Mouse (Mus musculus): Measurements from ENCODE around the gene Fzd1.

Fzd1 gene

DNA sequence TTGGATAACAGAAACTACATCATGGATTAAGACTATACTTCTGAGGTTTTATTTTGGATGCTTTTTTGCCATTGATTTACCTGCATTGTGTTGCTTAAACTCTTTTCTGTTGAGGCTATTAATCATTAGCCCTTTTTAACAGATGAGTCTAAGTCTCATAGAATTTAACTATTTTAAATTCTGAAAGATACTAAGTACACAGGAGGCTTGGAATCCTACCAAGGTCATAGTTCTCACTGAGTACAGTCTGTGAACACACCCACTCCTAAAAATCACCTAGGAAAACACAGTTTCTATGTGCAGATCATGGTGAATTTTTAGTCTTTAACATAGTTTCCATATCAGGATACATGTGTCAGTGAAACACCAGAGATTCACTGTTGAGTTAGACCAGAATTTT is 4.1 kb upstream of the Fzd1 start:
- H3K27me3 ChIP-seq (ENCODE audit: control insufficient read depth, insufficient read depth, low read length, poor library complexity, severe bottlenecking), result no peaks in the 10 kb centered on the region
- no peak for DNase-seq (ENCODE audit: low read depth, low spot score)
- H3K36me3 ChIP-seq (ENCODE audit: control insufficient read depth, insufficient read depth, low read length, poor library complexity, severe bottlenecking), result no peaks in the 10 kb centered on the region

DNA sequence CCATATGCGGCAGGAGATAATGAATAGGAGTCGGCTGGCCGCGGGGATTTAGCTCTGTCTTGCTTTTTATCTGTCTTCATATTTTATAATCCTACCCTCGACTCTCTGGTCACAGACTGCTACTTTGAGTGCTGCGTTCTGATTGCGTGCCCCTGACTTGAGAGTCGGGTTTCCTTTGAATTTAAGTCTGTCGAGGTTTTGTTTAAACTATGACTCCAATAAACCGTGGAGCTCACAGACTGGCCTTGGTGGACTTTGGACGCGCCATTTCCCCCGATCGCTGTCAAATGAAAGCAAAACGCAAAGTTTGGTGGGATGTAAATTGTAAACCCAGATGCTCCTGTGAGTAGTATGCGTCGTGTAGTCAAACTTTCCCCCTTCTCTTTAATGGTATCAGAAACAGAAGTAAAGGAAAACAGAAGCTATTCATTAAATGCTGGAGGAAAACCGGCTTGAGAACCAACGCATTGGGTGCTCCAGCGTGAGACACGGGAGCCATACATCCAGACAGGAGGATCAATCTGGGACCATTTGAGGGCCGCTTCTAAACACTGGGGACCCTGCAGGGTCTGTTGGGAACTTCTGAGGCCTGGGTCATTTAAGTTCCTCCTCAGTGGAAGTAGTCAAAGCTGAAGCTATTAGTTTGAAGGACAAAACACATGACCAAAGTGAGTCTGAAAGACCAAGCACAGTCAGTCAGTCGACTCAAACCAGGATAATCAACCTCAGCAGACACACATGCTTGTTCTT is 671 bp upstream of the Fzd1 start:
- H3K27me3 ChIP-seq (ENCODE audit: control insufficient read depth, insufficient read depth, low read length, poor library complexity, severe bottlenecking), result no peaks in the 10 kb centered on the region
- H3K36me3 ChIP-seq (ENCODE audit: control insufficient read depth, insufficient read depth, low read length, poor library complexity, severe bottlenecking), result no peaks in the 10 kb centered on the region
- no peak for DNase-seq (ENCODE audit: low read depth, low spot score)

DNA sequence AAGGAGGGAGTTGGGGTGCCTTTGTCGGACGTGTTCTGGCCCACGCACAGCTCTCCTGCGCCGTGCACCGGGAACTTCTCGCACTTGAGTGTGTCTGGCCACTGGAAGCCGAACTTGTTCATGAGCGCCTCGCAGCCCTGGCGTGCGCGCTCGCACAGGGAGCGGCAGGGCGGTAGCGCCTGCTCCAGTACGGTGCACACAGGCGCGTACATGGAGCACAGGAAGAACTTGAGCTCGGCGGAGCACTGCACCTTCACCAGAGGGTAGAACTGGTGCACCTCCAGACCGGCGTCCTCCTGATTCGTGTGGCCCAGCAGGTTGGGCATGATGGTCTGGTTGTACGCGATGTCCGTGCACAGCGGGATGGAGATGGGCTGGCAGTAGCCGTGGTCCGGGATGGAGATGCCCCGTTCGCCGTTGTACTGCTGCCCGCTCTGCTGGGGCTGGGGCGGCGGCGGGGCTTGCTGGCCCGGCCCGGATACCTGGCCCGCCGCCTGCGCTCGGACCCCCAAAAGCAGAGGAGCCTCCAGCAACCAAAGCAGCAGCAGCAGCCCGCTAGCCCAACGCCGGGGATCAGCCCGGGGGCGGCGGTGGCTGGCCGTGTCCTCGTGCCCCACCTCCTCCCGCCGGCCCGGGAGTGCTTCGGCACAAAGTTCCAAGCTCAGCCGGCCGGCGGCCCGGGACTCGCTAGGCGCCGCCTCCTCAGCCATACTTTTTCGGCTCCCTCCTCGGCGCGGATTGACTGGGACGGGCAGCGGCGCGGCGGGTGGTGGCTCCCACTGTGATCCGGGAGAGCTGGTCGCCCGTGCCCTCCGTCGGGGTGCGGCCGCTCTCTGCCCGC is 744 bp downstream of the Fzd1 start:
- no peak for DNase-seq (ENCODE audit: low read depth, low spot score)
- Histone ChIP-seq H3K27me3 (ENCODE audit: control insufficient read depth, insufficient read depth, low read length, poor library complexity, severe bottlenecking) (no peaks in the 10 kb centered on the region), H3K36me3 (ENCODE audit: control insufficient read depth, insufficient read depth, low read length, poor library complexity, severe bottlenecking) (no peaks in the 10 kb centered on the region)

DNA sequence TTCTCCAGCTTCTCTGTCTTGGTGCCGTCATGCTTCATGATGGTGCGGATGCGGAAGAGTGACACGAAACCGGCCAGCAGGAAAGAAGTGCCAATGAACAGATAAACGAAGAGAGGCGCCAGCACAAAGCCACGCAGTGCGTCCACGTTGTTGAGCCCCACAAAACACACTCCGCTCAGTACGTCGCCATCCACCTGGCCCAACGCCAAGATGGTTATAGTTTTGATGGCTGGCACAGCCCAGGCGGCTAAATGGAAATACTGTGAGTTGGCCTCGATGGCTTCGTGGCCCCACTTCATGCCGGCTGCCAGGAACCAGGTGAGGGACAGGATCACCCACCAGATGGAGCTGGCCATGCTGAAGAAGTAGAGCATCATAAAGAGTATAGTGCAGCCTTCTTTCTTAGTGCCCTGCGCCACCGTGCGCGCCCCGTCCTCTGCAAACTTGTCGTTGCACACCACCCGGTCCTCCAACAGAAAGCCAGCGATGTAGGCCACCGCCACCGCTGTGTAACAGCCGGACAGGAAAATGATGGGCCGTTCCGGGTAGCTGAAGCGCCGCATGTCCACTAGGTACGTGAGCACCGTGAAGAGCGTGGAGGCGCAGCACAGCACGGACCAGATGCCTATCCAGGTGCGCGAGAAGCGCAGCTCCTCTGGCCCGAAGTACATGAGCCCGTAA is 1.7 kb downstream of the Fzd1 start:
- DNase-seq (ENCODE audit: low read depth, low spot score), result no peak
- H3K36me3 ChIP-seq (ENCODE audit: control insufficient read depth, insufficient read depth, low read length, poor library complexity, severe bottlenecking), result no peaks in the 10 kb centered on the region
- H3K27me3 ChIP-seq (ENCODE audit: control insufficient read depth, insufficient read depth, low read length, poor library complexity, severe bottlenecking), result no peaks in the 10 kb centered on the region

DNA sequence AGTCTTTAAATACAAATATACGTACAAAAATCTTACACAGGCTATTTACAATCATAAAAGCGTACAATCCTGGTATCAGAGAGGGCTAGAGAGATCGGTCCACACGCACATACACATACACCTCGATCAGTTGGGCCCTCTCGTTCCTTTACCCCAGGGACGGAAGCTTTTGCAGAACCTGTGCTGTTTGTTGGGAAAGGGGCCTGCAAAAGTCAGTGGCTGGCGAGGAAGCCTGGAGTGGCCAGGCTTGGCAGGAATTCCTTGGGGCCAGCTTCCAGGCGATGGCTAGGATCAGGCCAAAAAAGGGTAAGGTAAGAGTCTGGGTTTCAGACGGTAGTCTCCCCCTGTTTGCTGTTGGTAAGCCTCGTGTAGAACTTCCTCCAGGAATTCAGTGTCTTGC is 2.5 kb downstream of the Fzd1 start:
- DNase-seq (ENCODE audit: low read depth, low spot score), result no peak
- H3K27me3 ChIP-seq (ENCODE audit: control insufficient read depth, insufficient read depth, low read length, poor library complexity, severe bottlenecking), result no peaks in the 10 kb centered on the region
- H3K36me3 ChIP-seq (ENCODE audit: control insufficient read depth, insufficient read depth, low read length, poor library complexity, severe bottlenecking), result no peaks in the 10 kb centered on the region

DNA sequence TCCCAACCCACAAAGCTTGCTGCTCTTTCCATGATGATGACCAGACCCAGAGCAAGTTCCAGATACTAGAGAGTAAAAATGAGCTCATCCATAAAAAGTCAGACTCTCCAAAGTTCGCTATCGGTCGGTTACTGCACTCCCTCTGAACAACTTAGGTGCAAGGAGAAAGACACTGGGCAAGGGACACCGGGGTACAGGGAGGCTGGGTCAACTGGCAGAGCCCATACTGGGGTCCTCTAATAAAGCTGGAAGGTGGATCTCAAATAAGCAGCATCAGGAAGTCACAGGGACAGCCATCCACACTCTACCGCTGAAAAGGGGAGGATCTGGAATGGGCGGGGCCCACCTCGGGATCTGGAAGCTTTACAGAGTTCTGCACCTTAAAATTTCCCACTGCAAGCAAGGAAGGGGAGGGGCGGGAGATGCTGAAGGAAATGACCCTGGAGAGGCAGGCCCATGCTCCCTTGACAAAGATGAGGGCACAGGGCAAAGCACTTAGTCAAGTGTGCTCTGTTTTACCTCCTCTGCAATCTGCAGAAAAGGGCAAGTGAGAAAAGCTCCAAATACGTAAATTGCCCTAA is 3.0 kb downstream of the Fzd1 start:
- Histone ChIP-seq H3K27me3 (ENCODE audit: control insufficient read depth, insufficient read depth, low read length, poor library complexity, severe bottlenecking) (no peaks in the 10 kb centered on the region), H3K36me3 (ENCODE audit: control insufficient read depth, insufficient read depth, low read length, poor library complexity, severe bottlenecking) (no peaks in the 10 kb centered on the region)
- no peak for DNase-seq (ENCODE audit: low read depth, low spot score)

DNA sequence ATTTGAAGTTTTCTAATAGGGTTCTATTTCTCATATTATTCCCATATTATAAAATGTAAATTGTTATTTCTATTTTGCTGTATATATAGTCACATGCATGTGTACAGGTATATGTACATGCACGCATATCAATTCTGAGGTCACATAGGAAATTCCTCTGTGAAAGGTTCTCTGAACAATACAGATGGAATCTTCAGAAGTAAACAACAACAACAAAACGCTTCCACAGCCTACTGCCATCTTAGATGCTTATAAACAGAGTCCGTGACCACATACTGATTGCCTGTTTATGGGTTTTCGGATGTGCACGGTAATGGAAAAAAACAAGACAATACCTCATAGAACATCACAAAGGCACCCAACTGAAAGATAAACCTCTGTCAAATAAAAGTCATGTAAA is 4.7 kb downstream of the Fzd1 start:
- DNase-seq (ENCODE audit: low read depth, low spot score), result no peak
- no peaks in the 10 kb centered on the region for H3K27me3 ChIP-seq (ENCODE audit: control insufficient read depth, insufficient read depth, low read length, poor library complexity, severe bottlenecking)
- no peaks in the 10 kb centered on the region for H3K36me3 ChIP-seq (ENCODE audit: control insufficient read depth, insufficient read depth, low read length, poor library complexity, severe bottlenecking)

DNA sequence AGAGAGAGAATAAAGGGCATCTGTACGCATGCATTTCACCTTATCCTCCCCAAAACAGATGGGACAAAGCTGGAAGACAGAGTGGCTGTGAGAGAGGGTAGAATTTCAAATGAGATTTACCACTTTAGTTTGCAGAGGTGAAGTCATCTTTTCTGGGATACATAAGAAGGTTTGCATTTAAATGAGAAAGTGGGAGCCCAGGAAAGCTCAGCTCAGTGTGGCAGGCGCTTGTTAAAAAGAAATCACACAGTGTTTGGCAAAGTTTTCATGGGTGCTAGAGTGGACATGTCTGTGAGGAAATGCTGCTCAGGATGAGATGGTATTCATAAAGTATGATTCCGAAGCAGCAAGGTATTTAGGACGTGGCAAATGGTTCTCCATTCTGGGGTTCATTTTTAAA is 15.1 kb downstream of the Fzd1 start:
- H3K36me3 ChIP-seq (ENCODE audit: control insufficient read depth, insufficient read depth, low read length, poor library complexity, severe bottlenecking), result no peaks in the 10 kb centered on the region
- DNase-seq (ENCODE audit: low read depth, low spot score), result no peak
- no peaks in the 10 kb centered on the region; the same call in 1 of the 2 replicates for H3K27me3 ChIP-seq (ENCODE audit: control insufficient read depth, insufficient read depth, low read length, poor library complexity, severe bottlenecking)

DNA sequence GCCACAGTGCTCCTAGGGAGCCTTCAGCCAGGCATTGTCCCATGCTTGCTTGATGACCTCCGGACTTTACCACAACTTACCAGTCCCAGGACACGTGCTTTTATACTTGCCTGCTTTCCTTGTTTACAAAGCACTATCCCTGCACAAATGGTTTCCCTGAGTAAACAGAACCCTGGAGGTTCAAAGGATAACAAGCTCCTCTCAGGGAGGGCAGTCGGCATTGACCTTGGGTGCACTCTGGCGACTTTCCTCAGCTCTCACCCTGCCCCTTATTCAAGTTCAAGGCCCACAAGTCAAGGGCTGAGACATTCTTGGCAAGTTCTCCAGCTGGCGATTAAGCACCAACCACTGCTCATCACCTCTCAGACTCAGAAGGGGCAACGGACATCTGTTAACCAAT is 20.8 kb downstream of the Fzd1 start:
- no peak for DNase-seq (ENCODE audit: low read depth, low spot score)
- no peaks in the 10 kb centered on the region; the same call in 1 of the 2 replicates for H3K27me3 ChIP-seq (ENCODE audit: control insufficient read depth, insufficient read depth, low read length, poor library complexity, severe bottlenecking)
- no peaks in the 10 kb centered on the region for H3K36me3 ChIP-seq (ENCODE audit: control insufficient read depth, insufficient read depth, low read length, poor library complexity, severe bottlenecking)

DNA sequence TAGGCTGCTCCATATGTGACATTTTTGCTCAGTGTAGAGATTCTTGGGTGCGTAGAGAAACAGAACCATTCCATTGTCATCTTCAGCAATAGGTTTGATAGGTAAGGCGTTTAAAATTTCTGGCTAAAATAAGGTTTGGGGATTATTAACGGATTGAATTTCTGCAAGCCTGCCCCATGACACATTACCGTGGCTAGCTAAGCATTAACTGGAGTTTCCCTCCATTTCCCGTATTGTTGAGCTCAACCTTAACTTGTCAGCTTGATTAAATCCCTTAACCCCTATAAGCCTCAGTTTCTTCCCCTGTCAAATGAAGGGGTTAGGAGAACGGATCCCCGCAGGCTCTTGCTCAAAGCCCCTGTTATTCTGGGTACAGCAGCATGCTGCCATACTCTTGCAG is 22.4 kb downstream of the Fzd1 start:
- no peaks in the 10 kb centered on the region; the same call in 1 of the 2 replicates for H3K27me3 ChIP-seq (ENCODE audit: control insufficient read depth, insufficient read depth, low read length, poor library complexity, severe bottlenecking)
- H3K36me3 ChIP-seq (ENCODE audit: control insufficient read depth, insufficient read depth, low read length, poor library complexity, severe bottlenecking), result no peaks in the 10 kb centered on the region
- DNase-seq (ENCODE audit: low read depth, low spot score), result no peak

DNA sequence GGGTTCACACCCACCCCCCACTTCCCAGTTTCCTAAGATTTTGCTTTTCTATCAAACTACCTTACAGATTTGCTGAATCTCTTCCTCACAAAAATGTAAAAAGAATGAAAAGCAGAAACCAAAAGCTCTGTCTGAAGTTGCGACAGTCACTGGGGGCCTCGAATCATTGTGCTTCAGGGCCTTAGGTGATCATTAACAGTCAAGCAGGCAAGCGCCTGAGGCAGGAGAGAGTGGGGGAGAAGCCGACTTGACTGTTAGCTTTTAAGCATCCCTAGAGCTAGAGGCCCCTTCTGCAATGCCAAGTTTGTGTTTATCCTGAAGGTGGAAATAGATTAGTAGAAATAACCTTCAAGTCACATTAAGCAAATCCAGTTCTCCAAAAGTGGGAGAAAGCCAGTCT is 24.6 kb downstream of the Fzd1 start:
- DNase-seq (ENCODE audit: low read depth, low spot score), result no peak
- Histone ChIP-seq H3K36me3 (ENCODE audit: control insufficient read depth, insufficient read depth, low read length, poor library complexity, severe bottlenecking) (no peaks in the 10 kb centered on the region), H3K27me3 (ENCODE audit: control insufficient read depth, insufficient read depth, low read length, poor library complexity, severe bottlenecking) (no peaks in the 10 kb centered on the region)

DNA sequence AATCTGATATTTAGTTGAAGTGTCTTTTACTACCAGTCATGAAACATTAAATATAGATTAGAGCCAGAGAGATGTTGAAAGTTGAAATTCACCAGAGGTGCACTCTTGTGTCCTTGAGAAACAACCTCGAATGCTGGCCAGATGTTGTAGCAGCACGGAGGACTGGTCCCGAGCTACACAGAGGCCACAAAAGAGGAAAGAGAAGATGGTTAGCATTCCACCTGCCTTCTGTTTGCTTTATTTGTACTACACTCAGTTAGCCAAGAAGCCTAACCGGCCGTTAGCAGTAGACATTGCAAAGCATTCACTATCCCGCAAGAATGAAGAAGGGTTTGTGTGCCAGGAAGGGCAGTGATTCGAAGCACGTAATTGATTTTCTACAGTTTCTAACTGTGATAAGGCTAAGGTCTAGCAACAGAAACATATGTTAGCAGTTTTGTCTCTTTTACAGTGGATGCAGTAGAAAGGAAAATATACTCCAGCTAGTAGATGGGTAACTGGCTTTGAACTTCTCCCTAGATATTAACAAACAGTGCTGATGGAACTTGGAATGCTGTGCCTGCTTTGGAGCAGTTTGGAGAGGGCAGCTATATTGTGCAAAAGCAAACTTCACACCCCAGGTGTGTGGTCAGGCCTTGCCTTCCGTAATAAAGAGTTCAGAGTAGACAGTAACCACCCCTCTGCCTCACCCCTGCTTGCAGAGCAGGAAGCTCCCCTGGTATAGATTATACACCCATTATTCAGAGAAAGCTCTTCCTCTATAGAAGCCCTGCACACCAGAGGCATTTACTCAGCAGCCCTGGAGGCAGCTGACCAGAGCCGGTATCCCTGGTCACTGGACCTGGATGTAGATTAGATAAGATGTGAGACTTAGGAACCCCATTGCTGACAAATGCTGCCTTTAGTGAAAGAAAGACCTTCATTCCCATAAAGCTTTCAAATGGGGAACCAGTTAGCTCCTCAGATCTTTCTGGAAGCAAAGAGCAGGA is 25.3 kb downstream of the Fzd1 start:
- DNase-seq (ENCODE audit: low read depth, low spot score), result no peak
- no peaks in the 10 kb centered on the region for H3K36me3 ChIP-seq (ENCODE audit: control insufficient read depth, insufficient read depth, low read length, poor library complexity, severe bottlenecking)
- no peaks in the 10 kb centered on the region for H3K27me3 ChIP-seq (ENCODE audit: control insufficient read depth, insufficient read depth, low read length, poor library complexity, severe bottlenecking)

DNA sequence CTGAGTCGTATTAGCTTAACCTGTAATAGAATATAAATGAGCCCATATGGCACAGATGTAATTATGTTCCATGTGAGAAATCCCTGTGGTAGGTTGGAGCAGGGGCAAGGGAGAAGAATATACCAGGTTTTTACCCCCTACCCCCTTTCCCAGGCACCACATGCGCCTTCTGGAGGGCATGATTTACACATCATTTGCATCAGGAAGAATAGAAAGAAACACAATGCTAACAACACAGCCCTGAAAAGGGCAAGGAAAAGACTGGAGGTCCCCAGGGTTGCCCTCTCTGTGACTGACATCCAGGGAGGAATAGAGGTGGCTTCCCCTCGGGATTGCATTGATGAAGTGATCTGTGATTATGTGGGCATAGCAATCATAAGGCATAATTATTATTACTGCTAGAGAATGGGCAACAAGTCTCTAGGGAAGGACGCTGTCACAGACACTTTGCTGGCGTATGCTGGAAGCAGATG is 26.1 kb downstream of the Fzd1 start:
- Histone ChIP-seq H3K36me3 (ENCODE audit: control insufficient read depth, insufficient read depth, low read length, poor library complexity, severe bottlenecking) (no peaks in the 10 kb centered on the region), H3K27me3 (ENCODE audit: control insufficient read depth, insufficient read depth, low read length, poor library complexity, severe bottlenecking) (no peaks in the 10 kb centered on the region)
- DNase-seq (ENCODE audit: low read depth, low spot score), result no peak

DNA sequence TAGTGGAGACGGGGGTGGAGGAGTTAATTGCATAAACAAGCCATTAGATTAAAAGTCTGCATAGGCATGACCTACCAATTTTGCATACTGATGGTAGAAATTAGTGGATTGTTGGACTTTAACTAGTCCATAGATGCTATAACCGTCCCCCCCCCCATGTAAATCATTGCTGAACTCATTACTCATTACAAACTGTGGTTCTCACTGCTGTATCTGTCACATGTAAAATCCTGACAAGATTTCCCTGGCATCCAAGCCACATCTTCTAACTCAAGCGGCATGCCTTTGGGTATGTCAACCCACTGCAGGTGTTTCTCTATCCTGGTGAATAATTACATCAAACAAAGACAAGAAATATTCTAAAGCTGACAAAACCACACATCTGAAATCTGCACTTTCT is 26.8 kb downstream of the Fzd1 start:
- DNase-seq (ENCODE audit: low read depth, low spot score), result no peak
- H3K27me3 ChIP-seq (ENCODE audit: control insufficient read depth, insufficient read depth, low read length, poor library complexity, severe bottlenecking), result no peaks in the 10 kb centered on the region
- no peaks in the 10 kb centered on the region for H3K36me3 ChIP-seq (ENCODE audit: control insufficient read depth, insufficient read depth, low read length, poor library complexity, severe bottlenecking)
